Comparison of ENCODE assay signal across 9 mouse cellular contexts in genomic region chr1:153846867-153847266, GRCm38 (mm10). TPM values are rescaled to one million over a fixed set of nuclear protein-coding genes. Genes with fewer than 3 reads are reported as not detected.
DNase-seq lines count a peak whose midpoint lies in the region; ATAC-seq lines count a peak whose summit lies in the region.
"Had no signal": no experiment of that assay in that cellular context is flagged by ENCODE, and none has a peak within 500 bp of the region (broad histone marks: within the 10 kb centered on the region; RNA-seq: fewer than 3 reads in every experiment).

No protein-coding gene starts in this region.

- WGBS in forebrain, embryonic 14.5 days = 26% methylated on average over 6 of the region's 6 CpGs
- WGBS in forebrain, embryonic 10.5 days = 33% methylated on average over 6 of the region's 6 CpGs

- no peaks in the 10 kb centered on the region for H3K36me3 ChIP-seq in forebrain, embryonic 14.5 days (ENCODE audit: control insufficient read depth, insufficient read depth, low read length)
- H3K36me3 ChIP-seq in forebrain, embryonic 10.5 days (replicated peaks) = no peaks in the 10 kb centered on the region
- H3K36me3 ChIP-seq: limb, embryonic 15.5 days had no signal

- no peak overlapping the region for H3K4me2 ChIP-seq in forebrain, embryonic 14.5 days (ENCODE audit: low read length)
- H3K4me2 ChIP-seq: limb, embryonic 15.5 days had no signal

- DNase-seq in forebrain, embryonic 14.5 days (ENCODE audit: low spot score) = peak; percentile 82
- DNase-seq in forebrain, embryonic 10.5 days (ENCODE audit: extremely low spot score, low spot score) = no peak
- DNase-seq in lung, postnatal 10 days = peak; percentile 9
- DNase-seq in lung, postnatal 14 days = no peak
- DNase-seq in heart, postnatal 10 days = peak; percentile 1 to 32
- DNase-seq in retina, postnatal 1 day = peak; percentile 78
- DNase-seq in cerebellum, adult 9-11 months = no peak
- DNase-seq in urinary bladder, postnatal 25 days (ENCODE audit: low spot score) = no peak

- no peak overlapping the region for H3K4me3 ChIP-seq in forebrain, embryonic 14.5 days (ENCODE audit: low read depth, low read length)
- no peak overlapping the region for H3K4me3 ChIP-seq in forebrain, embryonic 10.5 days
- H3K4me3 ChIP-seq: limb, embryonic 15.5 days had no signal

- no peak overlapping the region for H3K27ac ChIP-seq in forebrain, embryonic 14.5 days (ENCODE audit: low read depth, low read length)
- H3K27ac ChIP-seq in forebrain, embryonic 10.5 days = no peak overlapping the region
- H3K27ac ChIP-seq: limb, embryonic 15.5 days had no signal

- no peaks in the 10 kb centered on the region for H3K9me3 ChIP-seq in forebrain, embryonic 14.5 days (replicated peaks; ENCODE audit: control insufficient read depth, low read length)
- H3K9me3 ChIP-seq in forebrain, embryonic 10.5 days = no peaks in the 10 kb centered on the region
- H3K9me3 ChIP-seq: limb, embryonic 15.5 days had no signal

- no peaks in the 10 kb centered on the region for H3K4me1 ChIP-seq in forebrain, embryonic 14.5 days (ENCODE audit: control insufficient read depth, insufficient read depth, low read length)
- H3K4me1 ChIP-seq in forebrain, embryonic 10.5 days = 0 out of 2 replicates have a peak, but pooled peaks cover 4% of the 10 kb centered on the region
- H3K4me1 ChIP-seq: limb, embryonic 15.5 days had no signal

- intact Hi-C loops in heart, postnatal 10 days (cut with DNase I) = no loop called here

- H3K27me3 ChIP-seq in forebrain, embryonic 14.5 days (replicated peaks; ENCODE audit: control insufficient read depth, insufficient read depth, low read length) = no peaks in the 10 kb centered on the region
- H3K27me3 ChIP-seq in forebrain, embryonic 10.5 days (ENCODE audit: poor library complexity, severe bottlenecking) = no peaks in the 10 kb centered on the region
- H3K27me3 ChIP-seq: limb, embryonic 15.5 days had no signal

- ATAC-seq in forebrain, embryonic 14.5 days = peak; percentile 44; the same call in 1 of the 2 replicates

- H3K9ac ChIP-seq in forebrain, embryonic 14.5 days (ENCODE audit: low read length) = no peak overlapping the region
- H3K9ac ChIP-seq: limb, embryonic 15.5 days had no signal

RNA-seq across cellular contexts. Expression of gene Rgsl1, which starts 2.9 kb away (rescaled TPM):
- 0.34 and 0.40 TPM in 2 replicates for polyA plus RNA-seq in forebrain, embryonic 14.5 days (2014; fragmentation: Nextera tagmentation; extraction: Ambion mirVana)
- not detected in 2 replicates for polyA plus RNA-seq in forebrain, embryonic 10.5 days (2016; fragmentation: Nextera tagmentation; extraction: Ambion mirVana)
- not detected for total RNA-seq in heart, postnatal 10 days (2021)

RNA-seq across cellular contexts. Expression of gene Teddm1b, which starts 27.3 kb away (rescaled TPM):
- polyA plus RNA-seq in forebrain, embryonic 14.5 days (2014; fragmentation: Nextera tagmentation; extraction: Ambion mirVana) = 0.55 and 0.85 TPM in 2 replicates
- polyA plus RNA-seq in forebrain, embryonic 10.5 days (2016; fragmentation: Nextera tagmentation; extraction: Ambion mirVana) = 0.60 and 0.61 TPM in 2 replicates
- not detected for total RNA-seq in heart, postnatal 10 days (2021)

RNA-seq across cellular contexts. Expression of gene Teddm1a, which starts 44.7 kb away (rescaled TPM):
- polyA plus RNA-seq in forebrain, embryonic 14.5 days (2014; fragmentation: Nextera tagmentation; extraction: Ambion mirVana) = not detected in 2 replicates
- polyA plus RNA-seq in forebrain, embryonic 10.5 days (2016; fragmentation: Nextera tagmentation; extraction: Ambion mirVana) = not detected in 2 replicates
- total RNA-seq in heart, postnatal 10 days (2021) = not detected
- polyA plus RNA-seq: limb, embryonic 15.5 days had no signal

RNA-seq across cellular contexts. Expression of gene Glul, which starts 52.9 kb away (rescaled TPM):
- 132 and 137 TPM in 2 replicates for polyA plus RNA-seq in forebrain, embryonic 14.5 days (2014; fragmentation: Nextera tagmentation; extraction: Ambion mirVana)
- polyA plus RNA-seq in forebrain, embryonic 10.5 days (2016; fragmentation: Nextera tagmentation; extraction: Ambion mirVana) = 129 and 136 TPM in 2 replicates
- total RNA-seq in heart, postnatal 10 days (2021) = 100 to 1,000 TPM; 208 to 345 TPM

RNA-seq across cellular contexts. Expression of gene Teddm2, which starts 53.2 kb away (rescaled TPM):
- 1.1 TPM in 2 replicates for polyA plus RNA-seq in forebrain, embryonic 14.5 days (2014; fragmentation: Nextera tagmentation; extraction: Ambion mirVana)
- 0.33 and 0.39 TPM in 2 replicates for polyA plus RNA-seq in forebrain, embryonic 10.5 days (2016; fragmentation: Nextera tagmentation; extraction: Ambion mirVana)
- under 1 TPM; 0.30 to 0.69 TPM for total RNA-seq in heart, postnatal 10 days (2021)

Comparison
In these comparisons a context has a peak if more than half of its experiments do, and no peak if none do; other contexts are left out.
1. DNase-seq: peak in forebrain, embryonic 14.5 days (single experiment), lung, postnatal 10 days (single experiment), heart, postnatal 10 days (2 of 2) and retina, postnatal 1 day (single experiment); none in forebrain, embryonic 10.5 days (single experiment), lung, postnatal 14 days (single experiment), cerebellum, adult 9-11 months (single experiment) and urinary bladder, postnatal 25 days (single experiment).